Mouse (Mus musculus) cerebellum, postnatal 10 days (tissue): ENCODE data around the gene Ppm1h.
A peak's percentile ranks its signal among the peaks of the same experiment; 100 is the strongest.

ENCODE experiments used
- DNase-seq, 2 experiments: peaks; one replicate each; pipeline ENCODE4 v3.0.0; 2021; ENCODE audit warnings: mixed read lengths in 2 of 2

Gene Ppm1h

GRCm38 (mm10) chr10:122678541-122679436 is at the start of gene Ppm1h:
TSS of gene Ppm1h (plus strand) at chr10:122678762.
- DNase-seq = peak; percentile 86 to 88

- peak; percentile 19 to 24 for DNase-seq
Measured at GRCm38 (mm10) chr10:122629003-122629402, 49.6 kb upstream of the Ppm1h start.

GRCm38 (mm10) chr10:122639879-122640278 is 38.7 kb upstream of the Ppm1h start:
- DNase-seq = no peak

- no peak for DNase-seq
Measured at GRCm38 (mm10) chr10:122641263-122641795, 37.2 kb upstream of the Ppm1h start.

GRCm38 (mm10) chr10:122642125-122642524 is 36.4 kb upstream of the Ppm1h start:
- DNase-seq = no peak

- DNase-seq = no peak
Measured at GRCm38 (mm10) chr10:122651932-122652331, 26.6 kb upstream of the Ppm1h start.

GRCm38 (mm10) chr10:122652578-122652977 is 26.0 kb upstream of the Ppm1h start:
- no peak for DNase-seq

- DNase-seq = peak in 1 of 2 experiments; percentile 25
Measured at GRCm38 (mm10) chr10:122665652-122666051, 12.9 kb upstream of the Ppm1h start.

- no peak for DNase-seq
Measured at GRCm38 (mm10) chr10:122671253-122671652, 7.3 kb upstream of the Ppm1h start.

GRCm38 (mm10) chr10:122672044-122672443 is 6.5 kb upstream of the Ppm1h start:
- no peak for DNase-seq

GRCm38 (mm10) chr10:122679437-122680045 is 979 bp downstream of the Ppm1h start:
- peak; percentile 64 to 73 for DNase-seq

GRCm38 (mm10) chr10:122680387-122681084 is 2.0 kb downstream of the Ppm1h start:
- DNase-seq = peak; percentile 83 to 85

GRCm38 (mm10) chr10:122681085-122681408 is 2.5 kb downstream of the Ppm1h start:
- DNase-seq = peak; percentile 52 to 54

GRCm38 (mm10) chr10:122683819-122684330 is 5.3 kb downstream of the Ppm1h start:
- DNase-seq = no peak

- DNase-seq = no peak
Measured at GRCm38 (mm10) chr10:122685297-122685696, 6.7 kb downstream of the Ppm1h start.

- DNase-seq = peak; percentile 81 to 82
Measured at GRCm38 (mm10) chr10:122685836-122686531, 7.4 kb downstream of the Ppm1h start.

- peak in 1 of 2 experiments; percentile 6 for DNase-seq
Measured at GRCm38 (mm10) chr10:122690698-122691097, 12.1 kb downstream of the Ppm1h start.

- DNase-seq = peak; percentile 96
Measured at GRCm38 (mm10) chr10:122693158-122693777, 14.7 kb downstream of the Ppm1h start.

GRCm38 (mm10) chr10:122693911-122694618 is 15.5 kb downstream of the Ppm1h start:
- peak in 1 of 2 experiments; percentile 19 for DNase-seq

- no peak for DNase-seq
Measured at GRCm38 (mm10) chr10:122696335-122696734, 17.8 kb downstream of the Ppm1h start.

- DNase-seq = no peak
Measured at GRCm38 (mm10) chr10:122698347-122698746, 19.8 kb downstream of the Ppm1h start.
